Mouse (Mus musculus) spleen, adult 2 months (tissue): ENCODE results near the gene Plch1. TPM values are rescaled to one million over a fixed set of nuclear protein-coding genes. Genes with fewer than 3 reads are reported as not detected.

Experiments
- DNase-seq, 2 experiments: peaks; one replicate each; pipeline versions ENCODE4 v3.0.0 to v3.0.0-alpha.2; 2012 to 2021; ENCODE audit warnings: low spot score in 2 of 2, low read depth in 1 of 2
- H3K27ac ChIP-seq: fragments of 200-500 bp; 2 replicates; pipeline ENCODE4 v1.5.1; 2012; ENCODE audit warnings: low read length, inconsistent platforms; ENCODE audit not compliant: insufficient read depth
- H3K27me3 ChIP-seq: fragments of 200-500 bp; 2 replicates; pipeline ENCODE4 v1.6.1; 2012; ENCODE audit warnings: mild to moderate bottlenecking, moderate library complexity, low read length, inconsistent platforms; ENCODE audit not compliant: control insufficient read depth, insufficient read depth
- H3K36me3 ChIP-seq: fragments of 200-500 bp; 2 replicates; pipeline ENCODE4 v1.6.1; 2012; ENCODE audit warnings: mild to moderate bottlenecking, low read length, inconsistent platforms; ENCODE audit not compliant: control insufficient read depth, insufficient read depth
- H3K4me1 ChIP-seq: fragments of 200-500 bp; 2 replicates; pipeline ENCODE4 v1.6.1; 2011; ENCODE audit warnings: inconsistent platforms; ENCODE audit not compliant: control insufficient read depth, insufficient read depth, insufficient read length
- H3K4me3 ChIP-seq: fragments of 200-500 bp; 2 replicates; pipeline ENCODE4 v1.5.1; 2011; ENCODE audit warnings: mild to moderate bottlenecking, inconsistent platforms; ENCODE audit not compliant: insufficient read depth, insufficient read length; ENCODE audit errors: extremely low read depth
- CTCF ChIP-seq: fragments of 200-500 bp; IDR thresholded peaks from 2 replicates; pipeline ENCODE4 v1.5.1; 2011; ENCODE audit warnings: mild to moderate bottlenecking, inconsistent platforms; ENCODE audit not compliant: insufficient read depth, insufficient read length, insufficient replicate concordance; ENCODE audit errors: extremely low read depth
- POLR2A ChIP-seq: fragments of 200-500 bp; IDR thresholded peaks from 2 replicates; pipeline ENCODE4 v1.6.1; 2011; ENCODE audit warnings: low read depth, low read length, inconsistent platforms
- WGBS: fragments of 180-500 bp; shearing (Covaris S2); methylation state at CpG from one replicate; pipeline ENCODE4 v1.1.7; 2018; 5-methylcytosine and 5-hydroxymethylcytosine counted together
- polyA plus RNA-seq: library from polyadenylated mRNA; depleted of rRNA; stranded (reverse); fragments of >200 nt; gene quantifications from 2 replicates; pipeline ENCODE4 v1.2.3, GENCODE M21; 2012

Gene Plch1
- polyA plus RNA-seq, 1 experiment = 0.02 TPM

GRCm38 (mm10) chr3:63893677-63894076 is 5.6 kb downstream of the Plch1 start:
- WGBS = 6% methylated on average over 7 of the region's 7 CpGs
- DNase-seq = no peak
- H3K4me3 ChIP-seq = no peak overlapping the region
- H3K27ac ChIP-seq = no peak overlapping the region
- no peaks in the 10 kb centered on the region for H3K4me1 ChIP-seq
- TF ChIP-seq CTCF (no peak), POLR2A (no peak)
- H3K27me3 ChIP-seq = no peaks in the 10 kb centered on the region
- H3K36me3 ChIP-seq = no peaks in the 10 kb centered on the region

GRCm38 (mm10) chr3:63892154-63892553 is 7.1 kb downstream of the Plch1 start:
- no peaks in the 10 kb centered on the region for H3K4me1 ChIP-seq
- 67% methylated on average over 3 of the region's 3 CpGs for WGBS

GRCm38 (mm10) chr3:63881065-63881464 is 18.2 kb downstream of the Plch1 start:
- no peaks in the 10 kb centered on the region for H3K36me3 ChIP-seq
- H3K27ac ChIP-seq = no peak overlapping the region
- no peak for TF ChIP-seq POLR2A
- no peak for TF ChIP-seq CTCF
- no peaks in the 10 kb centered on the region for H3K4me1 ChIP-seq
- 20% methylated on average over 2 of the region's 2 CpGs for WGBS
- no peak overlapping the region for H3K4me3 ChIP-seq
- H3K27me3 ChIP-seq = no peaks in the 10 kb centered on the region
- no peak for DNase-seq

More at GRCm38 (mm10) chr3:63892154-63892553, 7.1 kb downstream of the Plch1 start:
- TF ChIP-seq POLR2A (no peak), CTCF (no peak)
- H3K27me3 ChIP-seq = no peaks in the 10 kb centered on the region
- no peaks in the 10 kb centered on the region for H3K36me3 ChIP-seq
- DNase-seq = no peak
- H3K4me3 ChIP-seq = no peak overlapping the region
- H3K27ac ChIP-seq = no peak overlapping the region

- no peak for DNase-seq
- no peaks in the 10 kb centered on the region for H3K27me3 ChIP-seq
- H3K4me3 ChIP-seq = no peak overlapping the region
- H3K36me3 ChIP-seq = no peaks in the 10 kb centered on the region
- 70% methylated on average over 4 of the region's 4 CpGs for WGBS
- H3K4me1 ChIP-seq = no peaks in the 10 kb centered on the region
- TF ChIP-seq POLR2A (no peak), CTCF (no peak)
- H3K27ac ChIP-seq = no peak overlapping the region
Measured at GRCm38 (mm10) chr3:63878995-63879666, 20.1 kb downstream of the Plch1 start.

- Histone ChIP-seq H3K4me1 (no peaks in the 10 kb centered on the region), H3K27me3 (no peaks in the 10 kb centered on the region), H3K27ac (no peak overlapping the region), H3K4me3 (no peak overlapping the region), H3K36me3 (no peaks in the 10 kb centered on the region)
- TF ChIP-seq CTCF (no peak), POLR2A (no peak)
- WGBS = 96% methylated on average over 1 of the region's 1 CpGs
- DNase-seq = no peak
Measured at GRCm38 (mm10) chr3:63872818-63873217, 26.5 kb downstream of the Plch1 start.

- 81% methylated on average over 2 of the region's 2 CpGs for WGBS
- H3K27ac ChIP-seq = no peak overlapping the region
- H3K4me1 ChIP-seq = no peaks in the 10 kb centered on the region
- no peak overlapping the region for H3K4me3 ChIP-seq
- no peaks in the 10 kb centered on the region for H3K36me3 ChIP-seq
- no peak for DNase-seq
- TF ChIP-seq POLR2A (no peak), CTCF (no peak)
- no peaks in the 10 kb centered on the region for H3K27me3 ChIP-seq
Measured at GRCm38 (mm10) chr3:63871249-63871648, 28.0 kb downstream of the Plch1 start.

GRCm38 (mm10) chr3:63868285-63868684 is 31.0 kb downstream of the Plch1 start:
- Histone ChIP-seq H3K4me3 (no peak overlapping the region), H3K27ac (no peak overlapping the region), H3K36me3 (no peaks in the 10 kb centered on the region), H3K4me1 (no peaks in the 10 kb centered on the region), H3K27me3 (no peaks in the 10 kb centered on the region)
- 71% methylated on average over 1 of the region's 1 CpGs for WGBS
- TF ChIP-seq POLR2A = no peak
- no peak for TF ChIP-seq CTCF
- no peak for DNase-seq
